Mouse (Mus musculus) liver, embryonic 14.5 days (tissue): ENCODE data around the gene Fhl2. TPM values are rescaled to one million over a fixed set of nuclear protein-coding genes. Genes with fewer than 3 reads are reported as not detected.

ENCODE experiments used
- ATAC-seq: fragments of 200-750 bp; cut with Nextera tagmentation; 2 replicates; pipeline ENCODE4 v1.8.0; 2017; ENCODE audit warnings: moderate number of reproducible peaks, mild to moderate bottlenecking, moderate library complexity; ENCODE audit not compliant: insufficient read depth
- DNase-seq, 3 experiments: peaks; one replicate each; pipeline ENCODE4 v3.0.0-alpha.2; 2012 to 2013; ENCODE audit warnings: low read depth in 3 of 3, low spot score in 3 of 3
- H3K27ac ChIP-seq: fragments of 300-500 bp; sonication (generic); 2 replicates; pipeline ENCODE4 v1.5.1; 2014; ENCODE audit warnings: moderate library complexity, mild to moderate bottlenecking, control low read depth, inconsistent platforms
- H3K27me3 ChIP-seq: fragments of 300-500 bp; sonication (generic); 2 replicates; pipeline ENCODE4 v1.6.1; 2014; ENCODE audit warnings: mild to moderate bottlenecking, low read length, moderate library complexity; ENCODE audit not compliant: control insufficient read depth, insufficient read depth
- H3K36me3 ChIP-seq: fragments of 300-500 bp; sonication (generic); replicated peaks from 2 replicates; pipeline ENCODE4 v1.6.1; 2014; ENCODE audit warnings: low read depth; ENCODE audit not compliant: control insufficient read depth, insufficient read depth
- H3K4me1 ChIP-seq, 2 experiments: fragments of 200-500 bp in 1 of 2; fragments of 300-500 bp in 1 of 2; sonication (generic) in 1 of 2; replicated peaks; 2 replicates each; pipeline ENCODE4 v1.6.1; 2012 to 2014; ENCODE audit warnings: antibody characterized with exemption in 1 of 2, inconsistent platforms in 1 of 2, low read length in 1 of 2; ENCODE audit not compliant: control insufficient read depth in 2 of 2, insufficient read depth in 2 of 2
- H3K4me2 ChIP-seq: fragments of 300-500 bp; sonication (generic); 2 replicates; pipeline ENCODE4 v1.6.1; 2014; ENCODE audit warnings: low read depth, mild to moderate bottlenecking, control low read depth, moderate library complexity
- H3K4me3 ChIP-seq, 2 experiments: fragments of 200-500 bp in 1 of 2; fragments of 300-500 bp in 1 of 2; sonication (generic) in 1 of 2; 2 replicates each; pipeline ENCODE4 v1.5.1; 2012 to 2014; ENCODE audit warnings: low read depth in 2 of 2, low read length in 2 of 2, mild to moderate bottlenecking in 2 of 2, control low read depth in 1 of 2, inconsistent platforms in 1 of 2, moderate library complexity in 1 of 2; ENCODE audit not compliant: insufficient read depth in 1 of 2
- H3K9ac ChIP-seq: fragments of 300-500 bp; sonication (generic); replicated peaks from 2 replicates; pipeline ENCODE4 v1.6.1; 2014; ENCODE audit warnings: mild to moderate bottlenecking, control low read depth, moderate library complexity
- H3K9me3 ChIP-seq: fragments of 300-500 bp; sonication (generic); 2 replicates; pipeline ENCODE4 v1.6.1; 2016; ENCODE audit warnings: low read length, mixed read lengths; ENCODE audit not compliant: control insufficient read depth
- CTCF ChIP-seq: IDR thresholded peaks from 2 replicates; pipeline ENCODE4 v1.5.1; 2016; ENCODE audit warnings: antibody characterized with exemption, low read depth, control low read depth
- EP300 ChIP-seq: IDR thresholded peaks from 2 replicates; pipeline ENCODE4 v1.6.1; 2016; ENCODE audit warnings: antibody characterized with exemption, low read depth
- WGBS: fragments of 180-500 bp; shearing (Covaris S2); extraction: QIAGEN DNeasy Blood & Tissue Kit; methylation state at CpG from one replicate; pipeline ENCODE4 v1.1.7; 2014; ENCODE audit not compliant: insufficient replicate concordance; 5-methylcytosine and 5-hydroxymethylcytosine counted together
- polyA plus RNA-seq, 2 experiments: library from polyadenylated mRNA; depleted of rRNA in 1 of 2; stranded (reverse) in 1 of 2; unstranded in 1 of 2; fragments of >200 nt; fragmentation: Nextera tagmentation in 1 of 2; extraction: Ambion mirVana in 1 of 2; gene quantifications; 2 replicates each; pipeline versions ENCODE4 v1.2.1 to v1.2.3; 2012 to 2014

Fhl2 gene
- polyA plus RNA-seq, 2 experiments: 2.3 to 2.9 TPM

DNA sequence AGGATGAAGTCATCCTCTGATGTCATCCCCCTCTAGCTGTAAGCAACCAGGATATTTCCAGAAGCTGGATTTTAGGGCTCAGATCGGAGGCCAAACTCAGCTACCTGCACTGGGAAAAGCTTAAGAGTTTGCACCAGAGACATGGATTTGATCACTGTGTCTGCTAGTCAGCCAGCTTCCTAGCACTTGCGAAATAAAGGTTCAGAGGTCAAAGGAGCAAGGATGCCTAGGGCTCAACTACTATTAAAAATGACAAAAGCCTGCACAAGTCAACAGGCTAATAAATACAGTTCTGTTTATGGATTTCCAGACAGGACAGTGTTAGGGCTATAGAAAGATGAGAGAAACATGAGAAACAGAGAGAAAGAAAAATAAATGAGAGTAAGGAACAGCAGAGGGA, 38.9 kb downstream of the Fhl2 start:
- no peak for ATAC-seq
- TF ChIP-seq CTCF (no peak), EP300 (no peak)
- Histone ChIP-seq H3K9ac (no peak overlapping the region), H3K27ac (no peak overlapping the region), H3K27me3 (no peaks in the 10 kb centered on the region; the same call in 1 of the 2 replicates), H3K4me3 (no peak overlapping the region), H3K36me3 (no peaks in the 10 kb centered on the region), H3K4me1 (no peaks in the 10 kb centered on the region), H3K9me3 (no peaks in the 10 kb centered on the region; the same call in 1 of the 2 replicates), H3K4me2 (no peak overlapping the region)
- no peak for DNase-seq
- 66% methylated on average over 2 of the region's 2 CpGs for WGBS

DNA sequence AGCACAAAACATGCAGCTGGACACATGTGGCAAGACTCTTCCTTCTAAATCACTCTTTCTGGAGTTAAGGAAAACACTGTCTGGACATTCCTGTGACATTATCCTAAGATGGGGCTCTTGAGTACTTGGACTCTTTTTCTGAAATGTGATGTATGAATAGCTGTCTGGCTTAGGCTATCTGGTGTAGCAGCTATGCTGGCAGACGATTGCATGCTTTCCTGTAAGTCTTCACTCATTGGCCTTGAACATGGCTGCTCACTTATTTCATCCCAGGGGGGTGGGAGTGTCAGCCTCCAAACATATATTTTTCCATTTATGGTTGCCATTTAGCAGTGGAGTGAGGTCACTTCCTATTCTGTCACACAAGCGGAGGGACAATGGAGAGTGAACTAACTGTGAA, 42.3 kb downstream of the Fhl2 start:
- Histone ChIP-seq H3K27ac (no peak overlapping the region), H3K4me3 (no peak overlapping the region), H3K9me3 (no peaks in the 10 kb centered on the region; the same call in 1 of the 2 replicates), H3K4me2 (no peak overlapping the region), H3K27me3 (no peaks in the 10 kb centered on the region), H3K36me3 (no peaks in the 10 kb centered on the region), H3K9ac (no peak overlapping the region), H3K4me1 (no peaks in the 10 kb centered on the region)
- no peak for TF ChIP-seq CTCF
- no peak for TF ChIP-seq EP300
- ATAC-seq (no peak), DNase-seq (no peak)
- WGBS: 36% methylated on average over 2 of the region's 2 CpGs

DNA sequence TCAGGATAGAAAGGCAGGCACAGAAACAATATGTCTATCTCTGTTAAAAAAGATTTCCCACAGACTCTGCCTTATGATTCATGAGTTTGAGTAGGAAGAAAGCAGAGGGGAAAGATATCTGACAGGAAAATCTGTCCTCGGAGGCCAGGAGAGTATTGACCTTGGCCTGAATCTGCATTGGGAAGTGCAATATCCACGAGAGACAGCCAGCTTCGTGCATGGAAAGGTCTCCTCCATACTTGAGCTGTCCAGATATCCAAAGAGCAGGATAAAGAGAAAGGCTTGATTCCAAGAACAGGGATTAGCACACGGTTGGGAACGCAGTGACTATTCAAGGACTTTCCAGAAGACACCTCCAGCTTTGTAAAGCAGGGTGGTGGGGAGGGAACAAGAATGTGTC, 43.2 kb downstream of the Fhl2 start:
- ATAC-seq (no peak), DNase-seq (no peak)
- 53% methylated on average over 5 of the region's 5 CpGs for WGBS
- H3K9me3 ChIP-seq: no peaks in the 10 kb centered on the region; the same call in 1 of the 2 replicates
- H3K36me3 ChIP-seq: no peaks in the 10 kb centered on the region
- H3K9ac ChIP-seq: no peak overlapping the region
- H3K27ac ChIP-seq: no peak overlapping the region
- no peak overlapping the region for H3K4me2 ChIP-seq
- no peak for TF ChIP-seq EP300
- TF ChIP-seq CTCF: no peak
- H3K4me1 ChIP-seq: no peaks in the 10 kb centered on the region
- H3K4me3 ChIP-seq: no peak overlapping the region
- H3K27me3 ChIP-seq: no peaks in the 10 kb centered on the region

DNA sequence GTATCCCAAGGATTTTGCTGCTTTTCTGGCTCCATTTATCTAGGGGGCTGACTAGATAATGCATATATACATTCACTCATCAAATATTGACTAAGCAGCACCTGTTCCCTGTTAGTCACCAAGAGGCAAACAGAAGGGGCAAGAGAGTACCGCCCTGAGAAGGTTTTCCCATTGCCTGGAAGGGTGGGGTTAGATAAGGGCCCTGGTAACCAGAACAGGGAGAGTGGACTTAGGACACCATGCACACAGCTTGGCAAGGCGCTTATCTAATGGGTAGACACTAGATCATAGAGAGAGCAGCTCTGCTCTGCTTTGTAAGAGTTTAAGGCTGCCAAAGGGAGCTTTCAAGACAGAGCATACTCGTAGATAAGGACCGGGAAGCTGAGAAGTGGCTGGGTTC, 44.2 kb downstream of the Fhl2 start:
- no peak for TF ChIP-seq EP300
- TF ChIP-seq CTCF: no peak
- no peak overlapping the region for H3K4me3 ChIP-seq
- DNase-seq (no peak), ATAC-seq (no peak)
- no peaks in the 10 kb centered on the region; the same call in 1 of the 2 replicates for H3K9me3 ChIP-seq
- 45% methylated on average over 4 of the region's 4 CpGs for WGBS
- no peaks in the 10 kb centered on the region for H3K27me3 ChIP-seq
- H3K4me2 ChIP-seq: no peak overlapping the region
- H3K36me3 ChIP-seq: no peaks in the 10 kb centered on the region
- no peak overlapping the region for H3K9ac ChIP-seq
- no peak overlapping the region for H3K27ac ChIP-seq
- H3K4me1 ChIP-seq: no peaks in the 10 kb centered on the region

DNA sequence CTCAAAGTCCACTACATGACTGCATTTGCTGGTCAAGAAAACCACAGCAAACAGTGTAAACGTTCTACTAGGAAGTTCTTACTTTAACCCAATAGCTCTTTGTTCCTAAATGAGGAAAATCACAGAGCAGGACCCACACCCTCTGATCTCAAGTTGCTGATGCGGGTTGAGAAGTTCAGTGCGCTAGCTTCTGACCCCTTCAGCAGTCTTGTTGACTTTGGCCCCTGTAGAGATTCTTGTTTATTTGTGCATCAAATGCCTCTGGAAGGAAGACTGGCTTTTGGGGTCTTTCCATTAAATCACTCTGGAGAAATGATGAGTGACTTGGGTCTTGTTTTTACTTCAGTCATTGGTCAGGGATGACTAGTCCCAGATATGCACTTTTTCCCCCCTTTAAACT, 46.6 kb downstream of the Fhl2 start:
- Histone ChIP-seq H3K4me3 (no peak overlapping the region), H3K36me3 (no peaks in the 10 kb centered on the region), H3K9me3 (no peaks in the 10 kb centered on the region), H3K9ac (no peak overlapping the region), H3K4me2 (no peak overlapping the region), H3K4me1 (no peaks in the 10 kb centered on the region), H3K27me3 (no peaks in the 10 kb centered on the region), H3K27ac (no peak overlapping the region)
- DNase-seq (no peak), ATAC-seq (no peak)
- WGBS: 50% methylated on average over 3 of the region's 3 CpGs
- TF ChIP-seq CTCF (no peak), EP300 (no peak)
